Mouse (Mus musculus) limb, embryonic 14.5 days (tissue): ENCODE results near the gene Nme9. TPM values are rescaled to one million over a fixed set of nuclear protein-coding genes. Genes with fewer than 3 reads are reported as not detected.

Experiments
- ATAC-seq: fragments of 200-750 bp; cut with Nextera tagmentation; 2 replicates; pipeline ENCODE4 v1.8.0; 2017; ENCODE audit warnings: low read depth, moderate number of reproducible peaks, moderate TSS enrichment; ENCODE audit not compliant: low FRiP score
- DNase-seq: peaks from one replicate; pipeline ENCODE4 v3.0.0-alpha.2; 2015; ENCODE audit warnings: low spot score
- H3K27ac ChIP-seq: fragments of 300-500 bp; sonication (generic); replicated peaks from 2 replicates; pipeline ENCODE4 v1.5.1; 2014; ENCODE audit warnings: low read depth, mild to moderate bottlenecking, low read length, moderate library complexity, mixed read lengths
- H3K27me3 ChIP-seq: fragments of 300-500 bp; sonication (generic); 2 replicates; pipeline ENCODE4 v1.6.1; 2014; ENCODE audit warnings: low read length, mixed read lengths; ENCODE audit not compliant: control insufficient read depth, insufficient read depth
- H3K36me3 ChIP-seq: fragments of 300-500 bp; sonication (generic); 2 replicates; pipeline ENCODE4 v1.6.1; 2014; ENCODE audit warnings: mild to moderate bottlenecking, low read length, moderate library complexity, mixed read lengths; ENCODE audit not compliant: control insufficient read depth, insufficient read depth
- H3K4me1 ChIP-seq: fragments of 300-500 bp; sonication (generic); 2 replicates; pipeline ENCODE4 v1.6.1; 2014; ENCODE audit warnings: antibody characterized with exemption, low read length, mixed read lengths; ENCODE audit not compliant: control insufficient read depth, insufficient read depth
- H3K4me2 ChIP-seq: fragments of 300-500 bp; sonication (generic); replicated peaks from 2 replicates; pipeline ENCODE4 v1.6.1; 2014; ENCODE audit warnings: low read depth, mild to moderate bottlenecking, low read length, moderate library complexity; ENCODE audit not compliant: severe bottlenecking
- H3K4me3 ChIP-seq: fragments of 300-500 bp; sonication (generic); replicated peaks from 2 replicates; pipeline ENCODE4 v1.5.1; 2014; ENCODE audit warnings: low read length
- H3K9ac ChIP-seq: fragments of 300-500 bp; sonication (generic); 2 replicates; pipeline ENCODE4 v1.6.1; 2014; ENCODE audit warnings: mild to moderate bottlenecking, low read depth, low read length, moderate library complexity; ENCODE audit not compliant: severe bottlenecking
- H3K9me3 ChIP-seq: fragments of 300-500 bp; sonication (generic); 2 replicates; pipeline ENCODE4 v1.6.1; 2016; ENCODE audit warnings: low read length; ENCODE audit not compliant: control insufficient read depth
- POLR2A ChIP-seq: fragments of 200-500 bp; IDR thresholded peaks from 2 replicates; pipeline ENCODE4 v1.8.0; 2012; ENCODE audit warnings: inconsistent platforms, mild to moderate bottlenecking, moderate library complexity, borderline replicate concordance; ENCODE audit not compliant: insufficient read depth, insufficient read length; ENCODE audit errors: extremely low read depth
- WGBS: fragments of 180-500 bp; shearing (Covaris S2); extraction: QIAGEN DNeasy Blood & Tissue Kit; methylation state at CpG from one replicate; pipeline ENCODE4 v1.1.7; 2014; 5-methylcytosine and 5-hydroxymethylcytosine counted together
- polyA plus RNA-seq, 2 experiments: library from polyadenylated mRNA; depleted of rRNA in 1 of 2; stranded (reverse) in 1 of 2; unstranded in 1 of 2; fragments of >200 nt; fragmentation: Nextera tagmentation in 1 of 2; extraction: Ambion mirVana in 1 of 2; gene quantifications; 2 replicates each; pipeline versions ENCODE4 v1.2.1 to v1.2.3; 2012 to 2014

Gene Nme9
- polyA plus RNA-seq, 2 experiments = not detected

DNA sequence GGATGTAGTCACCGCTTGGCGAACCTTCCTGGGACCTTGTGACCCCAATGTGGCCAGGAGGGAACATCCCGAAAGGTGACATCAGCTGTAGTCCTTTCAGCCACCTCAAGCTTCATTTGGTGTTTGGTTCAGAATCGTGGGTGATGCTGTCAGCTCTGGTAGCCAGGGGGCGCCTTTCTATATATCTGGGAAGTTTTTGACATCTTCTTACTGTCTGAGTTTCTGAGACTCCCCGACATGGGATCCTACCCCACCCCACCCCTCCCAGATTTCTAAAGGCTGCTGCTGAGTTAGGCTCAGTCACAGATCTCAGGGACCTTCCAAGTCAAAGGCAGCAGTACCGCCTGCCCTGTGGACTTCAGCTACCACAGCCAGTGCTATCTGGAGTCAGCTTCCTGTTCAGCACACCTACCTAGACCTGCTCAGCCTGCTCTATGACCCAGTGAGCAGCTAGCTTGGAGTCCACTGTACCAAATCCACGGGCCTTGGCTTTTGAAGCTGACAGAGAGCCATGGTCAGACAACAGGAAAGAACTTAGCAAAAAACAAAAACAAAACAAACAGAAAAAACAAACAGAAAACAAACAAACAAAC lies 18.5 kb downstream of the Nme9 start:
- H3K27me3 ChIP-seq = no peaks in the 10 kb centered on the region
- H3K9ac ChIP-seq = no peak overlapping the region
- no peaks in the 10 kb centered on the region for H3K4me1 ChIP-seq
- TF ChIP-seq POLR2A = no peak
- no peaks in the 10 kb centered on the region for H3K9me3 ChIP-seq
- H3K4me2 ChIP-seq = no peak overlapping the region
- DNase-seq (no peak), ATAC-seq (no peak)
- no peak overlapping the region for H3K4me3 ChIP-seq
- H3K36me3 ChIP-seq = peaks cover 2% of the 10 kb centered on the region; the same call in 1 of the 2 replicates
- WGBS = 67% methylated on average over 8 of the region's 8 CpGs
- H3K27ac ChIP-seq = no peak overlapping the region

DNA sequence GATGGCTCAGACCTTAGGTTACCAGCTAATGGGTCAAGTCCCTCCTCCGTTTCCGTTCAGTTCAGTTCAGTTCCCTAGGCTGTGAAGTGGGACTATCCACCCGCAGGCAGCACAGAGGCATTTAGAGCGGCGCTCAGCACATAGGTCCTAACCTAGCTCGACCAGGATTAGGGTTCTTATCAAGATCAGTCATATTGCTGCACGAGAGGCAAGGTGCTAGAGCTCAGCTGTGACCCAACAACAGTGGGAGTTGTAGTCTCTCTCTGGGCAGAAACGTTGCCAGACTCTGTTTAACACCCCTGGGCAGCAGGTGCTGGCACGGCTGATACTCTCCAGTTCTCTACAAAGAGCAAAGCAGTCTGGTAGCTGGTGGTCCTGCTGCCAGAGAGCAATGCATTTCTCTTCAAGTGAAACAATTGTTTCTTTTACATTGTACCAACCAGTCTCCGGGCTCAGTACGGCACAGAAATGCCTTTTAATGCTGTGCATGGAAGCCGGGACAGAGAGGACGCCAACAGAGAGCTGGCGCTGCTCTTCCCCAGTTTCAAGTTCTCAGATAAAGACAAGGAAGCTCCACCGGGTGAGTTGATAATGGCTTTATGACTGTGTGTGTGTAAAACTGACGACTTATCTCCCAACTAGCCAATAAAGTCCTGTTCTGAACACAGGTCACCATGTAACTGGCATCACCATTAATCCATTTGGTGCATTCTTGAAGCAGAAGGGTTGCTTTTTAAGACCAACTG lies 19.2 kb downstream of the Nme9 start:
- no peaks in the 10 kb centered on the region for H3K4me1 ChIP-seq
- H3K9me3 ChIP-seq = no peaks in the 10 kb centered on the region
- H3K36me3 ChIP-seq = peaks cover 9% of the 10 kb centered on the region
- 63% methylated on average over 16 of the region's 16 CpGs for WGBS
- H3K4me3 ChIP-seq = no peak overlapping the region
- no peak for DNase-seq
- no peak for ATAC-seq
- H3K27me3 ChIP-seq = no peaks in the 10 kb centered on the region
- no peak overlapping the region for H3K27ac ChIP-seq
- H3K4me2 ChIP-seq = no peak overlapping the region
- no peak overlapping the region for H3K9ac ChIP-seq
- no peak for TF ChIP-seq POLR2A

GRCm38 (mm10) chr9:99471334-99471733 lies 20.1 kb downstream of the Nme9 start:
- ATAC-seq = no peak
- no peak overlapping the region for H3K27ac ChIP-seq
- no peaks in the 10 kb centered on the region for H3K27me3 ChIP-seq
- peaks cover 13% of the 10 kb centered on the region for H3K36me3 ChIP-seq
- H3K4me2 ChIP-seq = no peak overlapping the region
- H3K9ac ChIP-seq = no peak overlapping the region
- H3K9me3 ChIP-seq = no peaks in the 10 kb centered on the region
- no peak for TF ChIP-seq POLR2A
- DNase-seq = no peak
- 38% methylated on average over 7 of the region's 7 CpGs for WGBS
- no peak overlapping the region for H3K4me3 ChIP-seq
- H3K4me1 ChIP-seq = no peaks in the 10 kb centered on the region

DNA sequence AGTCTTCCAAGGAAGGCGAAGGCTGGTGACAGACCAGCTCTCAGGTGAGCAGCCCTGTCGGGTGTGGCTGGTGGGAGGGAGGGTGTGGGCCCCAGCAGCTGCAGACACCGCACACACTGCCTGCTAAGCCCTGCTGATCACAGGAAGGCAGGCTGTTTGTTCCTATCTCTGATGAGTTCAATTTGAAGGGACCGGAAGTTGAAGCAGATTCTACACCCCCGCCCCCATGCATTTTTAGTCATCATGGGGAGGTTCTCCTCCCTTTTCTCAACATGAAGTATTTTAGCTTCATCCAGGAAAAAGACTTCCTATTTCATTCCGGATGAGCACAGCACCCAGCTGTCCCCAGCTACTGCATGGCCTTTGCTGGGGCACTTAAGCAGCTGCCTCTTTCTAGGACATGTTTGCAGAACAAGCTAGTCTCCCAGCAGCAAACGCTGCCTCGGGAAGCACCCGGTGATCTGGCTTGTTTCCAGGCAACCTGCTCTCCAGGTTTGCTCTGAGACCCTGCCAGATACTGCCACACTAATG lies 28.0 kb downstream of the Nme9 start:
- no peak overlapping the region for H3K4me2 ChIP-seq
- H3K36me3 ChIP-seq = peaks cover 44% of the 10 kb centered on the region
- H3K9me3 ChIP-seq = no peaks in the 10 kb centered on the region
- no peak for ATAC-seq
- 72% methylated on average over 9 of the region's 9 CpGs for WGBS
- no peaks in the 10 kb centered on the region for H3K27me3 ChIP-seq
- no peak overlapping the region for H3K27ac ChIP-seq
- H3K4me1 ChIP-seq = no peaks in the 10 kb centered on the region
- DNase-seq = no peak
- no peak overlapping the region for H3K4me3 ChIP-seq
- TF ChIP-seq POLR2A = no peak
- H3K9ac ChIP-seq = no peak overlapping the region

DNA sequence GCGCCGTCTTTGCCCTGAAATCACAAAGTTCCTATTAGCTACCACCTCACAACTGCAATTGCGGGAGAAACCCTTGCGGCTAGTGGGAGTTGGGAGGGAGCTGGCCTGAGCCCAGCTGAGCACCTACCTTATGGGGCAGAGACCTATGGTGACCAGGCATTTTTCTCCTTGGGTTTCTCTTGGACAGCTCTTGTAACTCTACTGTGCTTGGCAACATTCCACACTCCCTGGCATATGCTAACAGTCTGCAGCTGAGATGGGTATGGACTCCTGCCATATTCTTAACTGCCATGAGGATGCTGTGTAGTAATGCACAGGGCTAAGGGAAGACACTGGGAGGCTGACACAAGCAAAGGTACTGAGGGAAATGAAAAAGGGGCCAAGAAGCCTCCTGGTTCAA lies 29.5 kb downstream of the Nme9 start:
- Histone ChIP-seq H3K9me3 (no peaks in the 10 kb centered on the region), H3K9ac (no peak overlapping the region), H3K27ac (no peak overlapping the region), H3K4me2 (no peak overlapping the region), H3K4me1 (no peaks in the 10 kb centered on the region), H3K4me3 (no peak overlapping the region), H3K27me3 (no peaks in the 10 kb centered on the region), H3K36me3 (peaks cover 43% of the 10 kb centered on the region)
- DNase-seq = no peak
- no peak for ATAC-seq
- 93% methylated on average over 4 of the region's 4 CpGs for WGBS
- TF ChIP-seq POLR2A = no peak
